Mouse (Mus musculus): ENCODE measurements around the gene Tpcn2.

The Tpcn2 gene

DNA sequence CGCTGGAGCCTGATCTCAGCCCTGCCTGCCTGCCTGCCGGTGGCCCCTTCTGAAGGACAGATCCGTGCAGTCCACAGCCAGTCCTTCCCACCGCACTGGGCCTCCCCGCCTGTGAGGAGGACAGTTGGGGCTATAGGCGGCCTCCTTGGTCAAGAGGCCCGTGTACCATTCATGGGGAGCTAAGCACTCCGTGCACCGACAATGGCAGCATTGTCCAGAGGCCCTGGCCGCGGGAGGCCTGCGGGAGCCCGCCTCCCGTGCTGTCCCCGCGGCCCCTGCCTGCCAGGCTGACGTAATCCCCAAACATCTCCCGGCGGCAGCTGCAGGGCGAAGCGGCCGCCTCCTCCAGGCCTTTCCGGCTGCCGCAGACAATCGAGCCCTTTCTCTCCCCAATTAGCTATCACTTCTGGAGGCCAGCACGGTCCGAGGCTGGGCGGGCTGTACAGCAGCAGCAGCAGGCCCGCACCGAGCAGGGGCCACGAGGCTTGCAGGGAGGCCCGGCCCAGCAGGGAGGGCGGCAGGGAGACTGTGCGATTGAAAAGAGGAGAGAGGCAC, 77.7 kb downstream of the Tpcn2 start:
- in situ Hi-C loops (cut with MboI, MseI): no loop called here

DNA sequence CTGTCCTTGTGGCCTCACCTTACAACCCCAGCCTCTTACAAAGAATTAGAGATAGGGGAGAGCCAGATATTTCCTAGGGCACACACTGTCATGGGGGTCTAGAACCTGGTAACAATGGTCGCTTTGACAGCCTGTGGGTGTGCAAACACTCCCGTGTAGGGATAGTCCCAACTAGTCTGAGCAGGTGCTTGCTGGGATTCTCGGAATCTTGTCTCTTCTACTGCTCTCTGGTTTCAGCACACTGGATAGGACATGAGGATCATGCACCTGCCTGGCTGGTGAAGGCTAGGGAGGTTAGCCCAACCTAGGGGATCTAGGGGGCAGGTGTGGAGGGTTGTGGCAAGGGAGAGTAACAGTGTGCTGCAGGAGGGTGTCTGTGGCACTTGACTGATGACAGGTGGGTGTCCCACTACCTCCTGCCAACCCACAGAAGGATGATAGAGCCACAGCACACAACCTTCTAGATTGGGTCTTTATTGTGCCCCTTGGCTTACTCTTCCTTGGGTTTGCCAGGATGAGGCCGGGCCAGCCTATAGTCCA, 78.4 kb downstream of the Tpcn2 start:
- in situ Hi-C loops (cut with MboI, MseI): no loop called here

DNA sequence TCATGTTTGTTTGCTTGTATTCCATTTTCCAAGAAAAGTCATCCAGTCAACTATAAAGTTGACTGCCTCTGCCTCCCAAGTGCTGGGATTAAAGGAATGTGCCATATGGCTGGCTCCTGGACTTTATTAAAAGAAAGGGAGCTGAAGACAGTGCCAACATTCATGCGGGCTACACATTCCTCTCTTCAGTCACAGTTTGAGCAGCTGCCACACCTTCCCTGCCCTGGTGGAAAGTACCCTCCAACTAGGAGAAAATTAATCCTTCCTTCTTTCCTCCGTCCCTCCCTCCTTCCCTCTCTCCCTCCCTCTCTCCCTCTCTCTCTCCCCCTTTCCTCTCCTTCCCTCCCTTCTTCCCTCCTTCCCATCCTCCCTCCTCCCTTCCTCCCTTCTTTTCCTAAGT, 84.1 kb downstream of the Tpcn2 start:
- in situ Hi-C loops (cut with MboI, MseI): no loop called here

DNA sequence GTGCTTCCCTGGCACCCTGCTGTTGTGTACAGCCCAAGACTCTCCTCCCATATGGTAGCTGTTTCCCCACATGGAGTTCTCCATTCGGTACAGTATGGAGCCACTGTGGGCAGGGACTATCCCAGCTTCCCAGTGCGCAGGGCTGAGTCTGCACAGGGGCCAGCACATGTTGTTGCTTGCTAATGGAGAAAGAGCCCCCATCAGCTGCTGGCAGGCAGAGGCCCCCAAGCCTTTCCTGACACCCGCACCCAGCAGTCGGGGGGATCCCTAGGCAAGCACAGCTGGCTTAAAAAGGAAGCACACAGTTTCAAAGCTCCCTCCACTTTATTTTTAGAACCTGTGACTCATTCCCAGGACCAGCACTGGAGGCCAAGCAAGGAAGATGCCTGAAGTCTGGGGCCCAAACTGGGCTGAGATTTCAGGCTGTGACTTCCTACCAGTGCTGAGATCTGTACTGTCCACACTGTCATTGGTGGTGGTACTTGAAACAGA, 85.5 kb downstream of the Tpcn2 start:
- in situ Hi-C loops (cut with MboI, MseI): no loop called here

GRCm38 (mm10) chr7:145197711-145198110, 86.1 kb downstream of the Tpcn2 start:
- in situ Hi-C loops (cut with MboI, MseI): no loop called here

- in situ Hi-C loops (cut with MboI, MseI): no loop called here
Measured at GRCm38 (mm10) chr7:145197042-145197441, 86.8 kb downstream of the Tpcn2 start.

- in situ Hi-C loops (cut with MboI, MseI): no loop called here
Measured at GRCm38 (mm10) chr7:145196340-145196739, 87.5 kb downstream of the Tpcn2 start.

GRCm38 (mm10) chr7:145195186-145195927, 88.5 kb downstream of the Tpcn2 start:
- in situ Hi-C loops (cut with MboI, MseI): no loop called here

GRCm38 (mm10) chr7:145194455-145195161, 89.2 kb downstream of the Tpcn2 start:
- in situ Hi-C loops (cut with MboI, MseI): no loop called here

- in situ Hi-C loops (cut with MboI, MseI): no loop called here
Measured at GRCm38 (mm10) chr7:145192836-145193235, 91.0 kb downstream of the Tpcn2 start.

GRCm38 (mm10) chr7:145190520-145190919, 93.3 kb downstream of the Tpcn2 start:
- in situ Hi-C loops (cut with MboI, MseI): no loop called here

GRCm38 (mm10) chr7:145189342-145189741, 94.5 kb downstream of the Tpcn2 start:
- in situ Hi-C loops (cut with MboI, MseI): no loop called here

DNA sequence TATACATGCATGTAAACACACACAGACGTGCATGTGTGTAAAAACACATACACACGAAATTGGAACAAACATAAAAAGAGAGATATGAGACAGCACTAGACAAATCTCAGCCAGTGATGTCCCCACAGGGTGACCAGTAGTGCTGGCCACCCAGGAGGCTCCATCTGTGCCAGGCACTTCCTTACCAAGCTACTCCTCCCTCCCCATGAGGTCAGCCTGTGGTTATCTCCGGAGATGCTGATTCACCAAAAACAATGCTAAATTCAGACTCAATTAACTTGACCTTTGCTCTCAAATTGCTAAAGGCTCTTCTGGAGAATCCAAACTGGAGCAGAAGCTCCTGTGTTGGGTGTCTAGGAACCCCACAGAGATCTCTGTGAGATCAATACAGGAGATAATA, 96.0 kb downstream of the Tpcn2 start:
- in situ Hi-C loops (cut with MboI, MseI): no loop called here

DNA sequence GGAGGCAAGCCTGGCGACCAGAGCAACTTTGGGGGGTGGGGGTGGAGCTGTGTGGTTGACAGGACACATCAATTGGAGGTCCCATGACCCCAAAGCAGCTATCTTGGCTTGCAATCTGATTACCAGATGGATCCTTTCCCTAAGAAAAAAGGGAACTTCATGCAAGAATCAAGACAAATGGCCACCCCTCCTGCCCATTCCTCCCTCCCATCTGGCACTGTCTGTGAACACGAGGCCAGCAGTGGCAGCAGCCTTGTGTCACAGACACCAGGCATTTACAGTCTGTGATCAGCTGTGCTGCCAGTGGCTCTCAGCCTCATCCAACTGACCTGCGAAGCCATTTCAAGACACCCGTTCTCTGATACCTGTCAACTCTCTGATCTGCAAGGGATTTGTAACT, 101.4 kb downstream of the Tpcn2 start:
- in situ Hi-C loops (cut with MboI, MseI): no loop called here

DNA sequence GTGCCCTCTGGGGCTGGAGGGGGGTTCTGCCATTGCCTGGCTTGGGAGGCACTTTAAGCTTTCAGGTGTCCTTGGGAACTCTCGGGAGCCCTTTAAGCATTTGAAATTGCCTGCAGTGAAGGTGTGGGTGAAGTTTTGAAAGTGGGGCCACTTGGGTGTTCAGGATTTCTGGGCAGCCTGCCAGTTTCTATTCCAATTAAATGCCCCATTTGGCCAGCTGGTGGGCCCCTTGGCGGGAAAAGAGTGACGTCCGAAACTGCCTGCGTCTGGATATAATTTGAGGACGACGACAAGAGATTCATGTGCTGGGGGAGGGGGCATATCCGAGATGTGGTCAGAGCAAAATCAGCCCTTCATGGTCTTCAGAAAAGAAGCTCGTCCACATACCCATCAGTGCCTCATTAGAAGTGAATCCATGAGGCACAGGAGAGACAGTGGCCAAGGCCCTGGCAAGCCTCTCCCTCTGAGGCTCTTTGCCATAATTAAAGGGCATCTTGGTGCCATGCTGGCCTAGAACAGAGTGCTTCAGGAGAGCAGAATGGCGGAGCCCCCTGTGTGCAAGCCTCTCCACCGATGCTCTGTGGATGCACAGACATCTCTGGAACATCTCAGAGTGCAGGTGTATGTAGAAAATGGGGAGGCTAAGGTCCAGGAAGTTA, 102.3 kb downstream of the Tpcn2 start:
- in situ Hi-C loops (cut with MboI, MseI): no loop called here

DNA sequence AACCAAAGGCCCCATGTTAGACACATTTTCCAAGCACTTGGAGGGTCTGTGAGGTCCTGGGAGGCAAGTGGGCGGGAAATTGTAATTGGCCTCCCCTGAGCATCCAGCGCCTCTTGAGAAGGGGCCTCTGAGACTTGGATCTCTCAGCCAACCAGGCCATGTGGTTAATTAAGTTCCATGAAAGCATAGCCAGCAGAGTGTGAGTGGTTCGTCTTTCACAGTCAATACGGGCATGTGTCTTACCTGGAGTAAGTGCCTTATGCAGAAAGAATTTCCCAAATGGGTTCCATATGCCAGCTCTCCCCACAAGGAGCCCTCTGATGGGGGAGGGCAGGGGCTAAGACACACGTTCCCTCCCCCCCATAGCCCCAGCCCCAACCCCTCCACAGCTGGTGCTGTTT, 104.1 kb downstream of the Tpcn2 start:
- in situ Hi-C loops (cut with MboI, MseI): no loop called here

GRCm38 (mm10) chr7:145176750-145177589, 106.8 kb downstream of the Tpcn2 start:
- in situ Hi-C loops (cut with MboI, MseI): no loop called here

- in situ Hi-C loops (cut with MboI, MseI): no loop called here
Measured at GRCm38 (mm10) chr7:145173563-145173962, 110.2 kb downstream of the Tpcn2 start.

- in situ Hi-C loops (cut with MboI, MseI): no loop called here
Measured at GRCm38 (mm10) chr7:145173116-145173515, 110.7 kb downstream of the Tpcn2 start.

GRCm38 (mm10) chr7:145169703-145170102, 114.1 kb downstream of the Tpcn2 start:
- in situ Hi-C loops (cut with MboI, MseI): no loop called here
